Mouse (Mus musculus) adrenal gland, adult 2 months (tissue): Measurements from ENCODE around the gene Zmat3. TPM values are rescaled to one million over a fixed set of nuclear protein-coding genes. Genes with fewer than 3 reads are reported as not detected.

ENCODE experiments used
- polyA plus RNA-seq: library from polyadenylated mRNA; depleted of rRNA; stranded (reverse); fragments of >200 nt; gene quantifications from 2 replicates; pipeline ENCODE4 v1.2.3, GENCODE M21; 2012; rRNA removed
- total RNA-seq, 2 experiments: library from RNA; stranded (reverse); gene quantifications; 2 replicates each; pipeline ENCODE4 v1.2.3; 2021

Gene Zmat3
- total and polyA plus RNA-seq, 3 experiments, result 11.8 to 18.2 (median 17.7) TPM

Other genes with a start within 250 kb of the Zmat3 start
- gene Pik3ca, start 31.7 kb upstream of the Zmat3 start, total RNA-seq, result 10 to 100 TPM; 42.1 to 49.6 TPM
- 1.3 and 1.5 TPM in 2 replicates for gene Pik3ca, start 31.7 kb upstream of the Zmat3 start, polyA plus RNA-seq
- 1 to 10 TPM in 1 of 2 experiments, under 1 TPM in 1; 0.17 to 1.2 TPM for gene Kcnmb3, start 126.2 kb upstream of the Zmat3 start, total RNA-seq
- not detected in 2 replicates for gene Kcnmb3, start 126.2 kb upstream of the Zmat3 start, polyA plus RNA-seq
- gene Zfp639, start 144.2 kb upstream of the Zmat3 start, total RNA-seq, result 10 to 100 TPM; 30.7 to 31.9 TPM
- gene Zfp639, start 144.2 kb upstream of the Zmat3 start, polyA plus RNA-seq, result 14.1 and 19.7 TPM in 2 replicates
- gene Mfn1, start 163.5 kb upstream of the Zmat3 start, total RNA-seq, result 10 to 100 TPM; 76.0 to 80.1 TPM
- 6.6 and 7.3 TPM in 2 replicates for gene Mfn1, start 163.5 kb upstream of the Zmat3 start, polyA plus RNA-seq